Mouse (Mus musculus) G1E-ER4 (cell line): ENCODE results near the gene Rbm8a. TPM values are rescaled to one million over a fixed set of nuclear protein-coding genes. Genes with fewer than 3 reads are reported as not detected.

Source experiments
- GATA1 ChIP-seq: IDR thresholded peaks from one replicate; pipeline ENCODE4 v1.8.0; 2012; ENCODE audit warnings: low read length, inconsistent platforms
- polyA plus RNA-seq: library from polyadenylated mRNA; stranded (reverse); fragments of >175 nt; gene quantifications from 2 replicates; pipeline ENCODE4 v1.2.3, GENCODE M21; 2012

Rbm8a gene
- polyA plus RNA-seq = 51.9 and 144 TPM in 2 replicates

- TF ChIP-seq GATA1 = no peak
Measured at GRCm38 (mm10) chr3:96629729-96630600, at the start of gene Rbm8a. Gene Rbm8a (plus strand): TSS chr3:96629933.

GRCm38 (mm10) chr3:96581141-96581540 lies 48.6 kb upstream of the Rbm8a start:
- no peak for TF ChIP-seq GATA1

- TF ChIP-seq GATA1 = no peak
Measured at GRCm38 (mm10) chr3:96581771-96582515, 47.8 kb upstream of the Rbm8a start.

- TF ChIP-seq GATA1 = no peak
Measured at GRCm38 (mm10) chr3:96583386-96583785, 46.3 kb upstream of the Rbm8a start.

- no peak for TF ChIP-seq GATA1
Measured at GRCm38 (mm10) chr3:96590657-96591056, 39.1 kb upstream of the Rbm8a start.

GRCm38 (mm10) chr3:96593374-96593773 lies 36.4 kb upstream of the Rbm8a start:
- no peak for TF ChIP-seq GATA1

- TF ChIP-seq GATA1 = no peak
Measured at GRCm38 (mm10) chr3:96593790-96594560, 35.8 kb upstream of the Rbm8a start, which contains the start of gene Polr3gl. Gene Polr3gl (minus strand): TSS chr3:96594181.

GRCm38 (mm10) chr3:96594851-96595250 lies 34.9 kb upstream of the Rbm8a start:
- no peak for TF ChIP-seq GATA1

GRCm38 (mm10) chr3:96595661-96596060 lies 34.1 kb upstream of the Rbm8a start:
- TF ChIP-seq GATA1 = no peak

GRCm38 (mm10) chr3:96596228-96596707 lies 33.5 kb upstream of the Rbm8a start, which contains the start of gene Ankrd34a:
Gene Ankrd34a (plus strand): TSS chr3:96596636.
- no peak for TF ChIP-seq GATA1

GRCm38 (mm10) chr3:96596855-96597254 lies 32.9 kb upstream of the Rbm8a start:
- TF ChIP-seq GATA1 = no peak

GRCm38 (mm10) chr3:96597435-96597891 lies 32.3 kb upstream of the Rbm8a start:
- TF ChIP-seq GATA1 = no peak

- no peak for TF ChIP-seq GATA1
Measured at GRCm38 (mm10) chr3:96598156-96599068, 31.3 kb upstream of the Rbm8a start.

GRCm38 (mm10) chr3:96599069-96599393 lies 30.7 kb upstream of the Rbm8a start:
- no peak for TF ChIP-seq GATA1
